Mouse (Mus musculus): Measurements from ENCODE around the gene H2-T23. TPM values are rescaled to one million over a fixed set of nuclear protein-coding genes. Genes with fewer than 3 reads are reported as not detected.
A peak's percentile ranks its signal among the peaks of the same experiment; 100 is the strongest.

H2-T23 gene
- total and polyA plus RNA-seq, 3 experiments, result 21.8 to 42.1 (median 38.8) TPM

- Histone ChIP-seq H3K4me3 (replicated peaks in 1 of 3; ENCODE audit: low read depth in 2 of 3, low read length in 2 of 3, poor library complexity in 1 of 3) (peak overlapping the region; percentile 62 to 73 (median 71)), H3K27ac (ENCODE audit: insufficient read depth, low read depth) (peak overlapping the region; percentile 95), H3K4me2 (ENCODE audit: insufficient read depth, low read depth, poor library complexity, severe bottlenecking) (no peak overlapping the region), H3K9me3 (replicated peaks; ENCODE audit: low read length) (peaks cover 16% of the 10 kb centered on the region), H3K27me3 (replicated peaks) (no peaks in the 10 kb centered on the region), H3K4me1 (ENCODE audit: control insufficient read depth in 1 of 2, insufficient read depth in 2 of 2) (peaks cover 7 to 35% of the 10 kb centered on the region in 2 experiments; a peak in 2 of 4 replicates), H3K9ac (ENCODE audit: insufficient read depth, low read depth) (peak overlapping the region; percentile 94), H3K36me3 (replicated peaks in 1 of 2; ENCODE audit: control insufficient read depth in 1 of 2, insufficient read depth in 1 of 2, low read length in 1 of 2) (peaks cover 8 to 17% of the 10 kb centered on the region in 2 experiments), H3K79me2 (replicated peaks; ENCODE audit: control insufficient read depth, extremely low read depth, insufficient read depth, poor library complexity, severe bottlenecking) (peaks cover 57% of the 10 kb centered on the region)
- DNase-seq (ENCODE audit: extremely low read depth), result peak; percentile 45
- in situ Hi-C loops (cut with MboI; ENCODE audit: low pct_ligation_motif_present, low pct_unique_long_range_greater_than_20kb, low sequenced_read_pairs), result no loop called here
- dilution Hi-C loops (cut with MboI; ENCODE audit: extremely low pct_ligation_motif_present, extremely low pct_unique_long_range_greater_than_20kb, low sequenced_read_pairs), result no loop called here
- TF ChIP-seq IRF4 (IDR thresholded peaks at IDR 0.05; ENCODE audit: low read depth, low read length), result no peak
- TF ChIP-seq POLR2A (IDR thresholded peaks at IDR 0.05; ENCODE audit: low read depth, low read length), result 0 out of 2 replicates have a peak, but pooled peaks have one; percentile 13
- no peak for TF ChIP-seq RAD21 (IDR thresholded peaks at IDR 0.05; ENCODE audit: low read depth, low read length)
- TF ChIP-seq ETS1 (conservative IDR thresholded peaks at IDR 0.05; ENCODE audit: low read depth, low read length), result no peak
- no peak for TF ChIP-seq NRF1 (IDR thresholded peaks at IDR 0.05; ENCODE audit: low read depth, low read length)
- TF ChIP-seq E2F4 (IDR thresholded peaks at IDR 0.05; ENCODE audit: insufficient replicate concordance, low read depth, low read length), result no peak
- no peak for TF ChIP-seq MAZ (IDR thresholded peaks at IDR 0.05; ENCODE audit: low read depth, low read length)
- TF ChIP-seq MAX (IDR thresholded peaks at IDR 0.05; ENCODE audit: low read length), result peak; percentile 76
- TF ChIP-seq CHD1 (IDR thresholded peaks at IDR 0.05; ENCODE audit: low read depth, low read length), result 0 out of 2 replicates have a peak, but pooled peaks have one; percentile 19
- no peak for TF ChIP-seq EP300 (IDR thresholded peaks at IDR 0.05; ENCODE audit: low read length)
- TF ChIP-seq ZC3H11A (IDR thresholded peaks at IDR 0.05; ENCODE audit: low read depth, low read length), result no peak
- no peak for TF ChIP-seq NELFE (IDR thresholded peaks at IDR 0.05; ENCODE audit: low read depth, low read length)
- TF ChIP-seq MXI1 (IDR thresholded peaks at IDR 0.05; ENCODE audit: low read depth, low read length), result peak; percentile 74
- no peak for TF ChIP-seq MAFK (IDR thresholded peaks at IDR 0.05; ENCODE audit: insufficient replicate concordance, low read length)
- peak; percentile 88; the same call in 1 of the 2 replicates for TF ChIP-seq MYC (IDR thresholded peaks at IDR 0.05; ENCODE audit: low read depth, low read length)
These were observed 33.9 kb downstream of the H2-T23 start for GRCm38 (mm10) chr17:35998545-35999305.

GRCm38 (mm10) chr17:35997713-35998510, 34.7 kb downstream of the H2-T23 start:
- H3K4me1 ChIP-seq (ENCODE audit: control insufficient read depth in 1 of 2, insufficient read depth in 2 of 2), result peaks cover 7 to 38% of the 10 kb centered on the region in 2 experiments; a peak in 2 of 4 replicates
- H3K27me3 ChIP-seq (replicated peaks), result no peaks in the 10 kb centered on the region
- in situ Hi-C loops (cut with MboI; ENCODE audit: low pct_ligation_motif_present, low pct_unique_long_range_greater_than_20kb, low sequenced_read_pairs) (no loop called here), dilution Hi-C loops (cut with MboI; ENCODE audit: extremely low pct_ligation_motif_present, extremely low pct_unique_long_range_greater_than_20kb, low sequenced_read_pairs) (no loop called here)
- peaks cover 3 to 10% of the 10 kb centered on the region in 2 experiments for H3K36me3 ChIP-seq (replicated peaks in 1 of 2; ENCODE audit: control insufficient read depth in 1 of 2, insufficient read depth in 1 of 2, low read length in 1 of 2)
- H3K4me3 ChIP-seq (replicated peaks in 1 of 3; ENCODE audit: low read depth in 2 of 3, low read length in 2 of 3, poor library complexity in 1 of 3), result peak overlapping the region; percentile 62 to 73 (median 71)
- peaks cover 50% of the 10 kb centered on the region for H3K79me2 ChIP-seq (replicated peaks; ENCODE audit: control insufficient read depth, extremely low read depth, insufficient read depth, poor library complexity, severe bottlenecking)
- peak overlapping the region; percentile 95 for H3K27ac ChIP-seq (ENCODE audit: insufficient read depth, low read depth)
- H3K9me3 ChIP-seq (replicated peaks; ENCODE audit: low read length), result peaks cover 9% of the 10 kb centered on the region
- DNase-seq (ENCODE audit: extremely low read depth), result peak; percentile 92
- H3K9ac ChIP-seq (ENCODE audit: insufficient read depth, low read depth), result peak overlapping the region; percentile 94
- H3K4me2 ChIP-seq (ENCODE audit: insufficient read depth, low read depth, poor library complexity, severe bottlenecking), result peak overlapping the region; percentile 94
- no peak for TF ChIP-seq JUND (conservative IDR thresholded peaks at IDR 0.05; ENCODE audit: low read depth, low read length)
- peak; percentile 94 for TF ChIP-seq NELFE (IDR thresholded peaks at IDR 0.05; ENCODE audit: low read depth, low read length)
- no peak for TF ChIP-seq USF2 (conservative IDR thresholded peaks at IDR 0.05; ENCODE audit: low read depth, low read length)
- peak; percentile 74 for TF ChIP-seq SIN3A (IDR thresholded peaks at IDR 0.05; ENCODE audit: low read length)
- TF ChIP-seq ZC3H11A (IDR thresholded peaks at IDR 0.05; ENCODE audit: low read depth, low read length), result no peak
- TF ChIP-seq E2F4 (IDR thresholded peaks at IDR 0.05; ENCODE audit: insufficient replicate concordance, low read depth, low read length), result 0 out of 2 replicates have a peak, but pooled peaks have one; percentile 13
- no peak for TF ChIP-seq MAZ (IDR thresholded peaks at IDR 0.05; ENCODE audit: low read depth, low read length)
- peak; percentile 91; the same call in 1 of the 2 replicates for TF ChIP-seq POLR2AphosphoS2 (IDR thresholded peaks at IDR 0.05; ENCODE audit: low read depth, low read length)
- peak; percentile 90 for TF ChIP-seq POLR2A (IDR thresholded peaks at IDR 0.05; ENCODE audit: low read depth, low read length)
- peak; percentile 52 for TF ChIP-seq TCF12 (IDR thresholded peaks at IDR 0.05; ENCODE audit: low read depth, low read length)
- TF ChIP-seq EP300 (IDR thresholded peaks at IDR 0.05; ENCODE audit: low read length), result peak; percentile 39; the same call in 1 of the 2 replicates
- 0 out of 2 replicates have a peak, but pooled peaks have one; percentile 9 for TF ChIP-seq MEF2A (IDR thresholded peaks at IDR 0.05; ENCODE audit: borderline replicate concordance, low read depth, low read length)
- TF ChIP-seq GABPA (IDR thresholded peaks at IDR 0.05; ENCODE audit: insufficient replicate concordance, low read depth, low read length), result no peak
- TF ChIP-seq KAT2A (IDR thresholded peaks at IDR 0.05; ENCODE audit: insufficient replicate concordance, low read length), result no peak
- TF ChIP-seq MAX (IDR thresholded peaks at IDR 0.05; ENCODE audit: low read length), result no peak
- TF ChIP-seq IRF4 (IDR thresholded peaks at IDR 0.05; ENCODE audit: low read depth, low read length), result peak; percentile 66
- TF ChIP-seq ETS1 (conservative IDR thresholded peaks at IDR 0.05; ENCODE audit: low read depth, low read length), result no peak
- no peak; the same call in none of the 2 replicates for TF ChIP-seq SMC3 (IDR thresholded peaks at IDR 0.05; ENCODE audit: low read depth, low read length)
- peak; percentile 90; the same call in 1 of the 2 replicates for TF ChIP-seq ZMIZ1 (IDR thresholded peaks at IDR 0.05; ENCODE audit: low read depth, low read length)
- TF ChIP-seq MXI1 (IDR thresholded peaks at IDR 0.05; ENCODE audit: low read depth, low read length), result peak; percentile 60
- TF ChIP-seq TBP (conservative IDR thresholded peaks at IDR 0.05; ENCODE audit: low read depth, low read length), result peak; percentile 97
